Mouse (Mus musculus) spleen, embryonic (tissue): ENCODE data around the gene Lamtor2.

ENCODE experiments used
- CTCF ChIA-PET: fragments of 350-600 bp; sonication (Branson Sonifier 250); formaldehyde crosslinking; loops from one replicate; lab custom pipeline; 2022; lab: Charles Lee

Gene Lamtor2

GRCm38 (mm10) chr3:88529204-88530000, 23.5 kb downstream of the Lamtor2 start:
- CTCF ChIA-PET = no interaction called here

- CTCF ChIA-PET = interaction anchor here (0.7 kb wide), 1 partner anchor 42 kb away, joined by 10 read pairs; no protein-coding TSS in a partner anchor
Observed at GRCm38 (mm10) chr3:88528646-88529045, 24.2 kb downstream of the Lamtor2 start.

- CTCF ChIA-PET = no interaction called here
Observed at GRCm38 (mm10) chr3:88527565-88527964, 25.3 kb downstream of the Lamtor2 start.

- CTCF ChIA-PET = interaction anchor here (0.6 to 1.7 kb wide), 8 partner anchors 20 to 178 kb away, joined by 3 to 6 read pairs (median 3); no protein-coding TSS in a partner anchor
Observed at GRCm38 (mm10) chr3:88526157-88527131, 26.4 kb downstream of the Lamtor2 start.

GRCm38 (mm10) chr3:88525021-88525420, 27.9 kb downstream of the Lamtor2 start:
- CTCF ChIA-PET = interaction anchor here (0.5 to 1.7 kb wide), 7 partner anchors 23 to 496 kb away, joined by 3 to 6 read pairs (median 4); no protein-coding TSS in a partner anchor

- CTCF ChIA-PET = interaction anchor here (1.4 to 2.1 kb wide), 2 partner anchors 32 to 40 kb away, joined by 3 to 12 read pairs; no protein-coding TSS in a partner anchor
Observed at GRCm38 (mm10) chr3:88523027-88523426, 29.8 kb downstream of the Lamtor2 start.

- CTCF ChIA-PET = interaction anchor here (0.8 to 2.3 kb wide), 6 partner anchors 8 to 65 kb away, joined by 3 to 15 read pairs (median 9); partner anchors contain the start of gene Lmna
Observed at GRCm38 (mm10) chr3:88521803-88522331, 31.0 kb downstream of the Lamtor2 start.

- CTCF ChIA-PET = interaction anchor here (0.6 to 2.3 kb wide), 6 partner anchors 11 to 85 kb away, joined by 3 to 15 read pairs (median 9); partner anchors contain the start of gene Lmna
Observed at GRCm38 (mm10) chr3:88521156-88521555, 31.7 kb downstream of the Lamtor2 start.

GRCm38 (mm10) chr3:88520078-88520477, 32.8 kb downstream of the Lamtor2 start:
- CTCF ChIA-PET = interaction anchor here (0.6 to 2.1 kb wide), 2 partner anchors 30 to 59 kb away, joined by 3 to 11 read pairs; partner anchors contain the start of gene Sema4a

- CTCF ChIA-PET = no interaction called here
Observed at GRCm38 (mm10) chr3:88518411-88518810, 34.5 kb downstream of the Lamtor2 start.

GRCm38 (mm10) chr3:88516407-88516806, 36.5 kb downstream of the Lamtor2 start:
- CTCF ChIA-PET = interaction anchor here (0.7 kb wide), 1 partner anchor 33 kb away, joined by 4 read pairs; no protein-coding TSS in a partner anchor

- CTCF ChIA-PET = interaction anchor here (1.3 kb wide), 1 partner anchor 20 kb away, joined by 6 read pairs; no protein-coding TSS in a partner anchor
Observed at GRCm38 (mm10) chr3:88515095-88515386, 37.8 kb downstream of the Lamtor2 start.

- CTCF ChIA-PET = interaction anchor here (1.3 kb wide), 1 partner anchor 19 kb away, joined by 6 read pairs; no protein-coding TSS in a partner anchor
Observed at GRCm38 (mm10) chr3:88514231-88515094, 38.4 kb downstream of the Lamtor2 start.

GRCm38 (mm10) chr3:88513546-88514115, 39.2 kb downstream of the Lamtor2 start:
- CTCF ChIA-PET = interaction anchor here (0.9 to 1.6 kb wide), 3 partner anchors 12 to 25 kb away, joined by 3 to 4 read pairs (median 4); no protein-coding TSS in a partner anchor

- CTCF ChIA-PET = interaction anchor here (0.7 to 1.6 kb wide), 4 partner anchors 11 to 114 kb away, joined by 3 to 4 read pairs (median 4); no protein-coding TSS in a partner anchor
Observed at GRCm38 (mm10) chr3:88512896-88513545, 39.9 kb downstream of the Lamtor2 start.

- CTCF ChIA-PET = interaction anchor here (0.7 to 1.6 kb wide), 5 partner anchors 10 to 113 kb away, joined by 3 to 5 read pairs (median 4); no protein-coding TSS in a partner anchor
Observed at GRCm38 (mm10) chr3:88512141-88512895, 40.6 kb downstream of the Lamtor2 start.

- CTCF ChIA-PET = interaction anchor here (1.1 kb wide), 1 partner anchor 9 kb away, joined by 5 read pairs; no protein-coding TSS in a partner anchor
Observed at GRCm38 (mm10) chr3:88511559-88511958, 41.3 kb downstream of the Lamtor2 start.
